Mouse (Mus musculus) CH12.LX (cell line): ENCODE data around the gene C1ql2.

Experiments used
- EP300 ChIP-seq: IDR thresholded peaks from 2 replicates; pipeline ENCODE4 v1.6.1; 2011; ENCODE audit warnings: low read length, improper control_type of control experiment
- IRF4 ChIP-seq: IDR thresholded peaks from 2 replicates; pipeline ENCODE4 v1.6.1; 2014; ENCODE audit warnings: low read depth, mild to moderate bottlenecking, inconsistent platforms, low read length, improper control_type of control experiment
- JUND ChIP-seq: conservative IDR thresholded peaks from 2 replicates; pipeline ENCODE4 v1.6.1; 2011; ENCODE audit warnings: low read depth, low read length, improper control_type of control experiment
- MAFK ChIP-seq: IDR thresholded peaks from 2 replicates; pipeline ENCODE4 v1.6.1; 2011; ENCODE audit warnings: low read length, improper control_type of control experiment; ENCODE audit not compliant: insufficient replicate concordance
- NRF1 ChIP-seq: IDR thresholded peaks from 2 replicates; pipeline ENCODE4 v1.6.1; 2014; ENCODE audit warnings: low read depth, mild to moderate bottlenecking, inconsistent platforms, low read length, improper control_type of control experiment, moderate library complexity
- POLR2A ChIP-seq: IDR thresholded peaks from 2 replicates; pipeline ENCODE4 v1.6.1; 2011; ENCODE audit warnings: low read depth, mild to moderate bottlenecking, improper control_type of control experiment, low read length
- RAD21 ChIP-seq: IDR thresholded peaks from 2 replicates; pipeline ENCODE4 v1.6.1; 2011; ENCODE audit warnings: low read depth, mild to moderate bottlenecking, low read length, improper control_type of control experiment, moderate library complexity
- TCF12 ChIP-seq: IDR thresholded peaks from 2 replicates; pipeline ENCODE4 v1.6.1; 2014; ENCODE audit warnings: low read depth, mild to moderate bottlenecking, inconsistent platforms, low read length, improper control_type of control experiment
- USF1 ChIP-seq: IDR thresholded peaks from 2 replicates; pipeline ENCODE4 v1.6.1; 2014; ENCODE audit warnings: low read depth, mild to moderate bottlenecking, inconsistent platforms, low read length, improper control_type of control experiment
- ZC3H11A ChIP-seq: IDR thresholded peaks from 2 replicates; pipeline ENCODE4 v1.6.1; 2012; ENCODE audit warnings: low read depth, mild to moderate bottlenecking, inconsistent platforms, low read length, improper control_type of control experiment
- ZMIZ1 ChIP-seq: IDR thresholded peaks from 2 replicates; pipeline ENCODE4 v1.6.1; 2012; ENCODE audit warnings: low read depth, mild to moderate bottlenecking, inconsistent platforms, low read length, improper control_type of control experiment

GRCm38 (mm10) chr1:120354387-120354786 is 14.0 kb downstream of the C1ql2 start:
- TF ChIP-seq NRF1 (no peak), USF1 (no peak), POLR2A (no peak), JUND (no peak), EP300 (no peak), IRF4 (no peak), TCF12 (no peak), ZC3H11A (no peak), ZMIZ1 (no peak), RAD21 (no peak), MAFK (no peak)
